Mouse (Mus musculus): ENCODE results near the gene Spg21.

- TF ChIP-seq CTCF (IDR thresholded peaks at IDR 0.05; ENCODE audit: low read depth) = no peak
- no peak for TF ChIP-seq EP300 (IDR thresholded peaks at IDR 0.05; ENCODE audit: low read depth)
These were observed 25.0 kb upstream of the Spg21 start, which contains the start of gene Mtfmt for GRCm38 (mm10) chr9:65435671-65436301.
